Mouse (Mus musculus): ENCODE measurements around the gene Olfr736. TPM values are rescaled to one million over a fixed set of nuclear protein-coding genes. Genes with fewer than 3 reads are reported as not detected.

Olfr736 gene
- total RNA-seq (2021), result not detected
- long read RNA-seq, experiment 1, result 0 reads
- long read RNA-seq, experiment 2, result 0 reads

DNA sequence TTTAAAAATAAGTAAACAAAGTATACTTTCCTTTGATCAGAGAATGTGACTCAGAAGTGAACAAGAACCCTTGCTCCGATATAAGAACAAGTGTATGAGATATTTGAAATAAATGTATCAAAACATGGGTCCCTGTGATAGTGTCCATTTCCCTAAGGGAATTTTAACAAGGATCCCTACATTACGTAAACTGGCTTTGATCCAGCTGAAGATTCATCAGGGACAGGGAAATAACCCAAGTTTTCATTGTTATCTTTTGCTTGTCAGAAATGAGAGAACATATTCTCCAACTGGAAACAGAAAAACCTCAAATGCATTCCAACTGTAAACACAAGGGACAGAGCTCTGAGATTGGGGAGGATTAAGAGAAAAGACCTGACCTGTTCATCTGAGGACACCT, at the start of gene Olfr736:
TSS of gene Olfr736 (plus strand) at position 301 of the 400 bp plus-strand sequence.
- no peak for DNase-seq (ENCODE audit: low spot score in 2 of 2)

DNA sequence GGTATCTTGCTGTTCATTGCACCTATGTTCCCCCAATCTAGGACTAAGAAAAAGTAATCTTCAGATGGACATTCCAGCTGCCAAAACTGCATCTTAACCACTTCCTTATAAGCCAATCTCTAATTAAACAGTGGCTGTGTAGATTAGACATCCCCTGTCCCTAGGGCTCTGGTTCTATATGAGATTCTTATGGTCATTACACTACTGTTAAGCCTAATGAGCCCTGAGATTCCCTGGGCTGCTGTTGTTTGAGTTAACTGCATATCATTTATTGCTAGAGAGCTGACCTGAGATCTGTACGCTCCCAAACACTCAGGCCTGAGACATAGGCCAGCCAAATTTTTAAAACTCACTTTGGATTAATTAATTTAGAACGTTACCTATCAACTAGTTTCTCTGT, 32.2 kb upstream of the Olfr736 start, which contains the start of gene Olfr735:
TSS of gene Olfr735 (minus strand) at position 77 of the 400 bp plus-strand sequence.
- DNase-seq (ENCODE audit: low spot score in 2 of 2), result no peak

DNA sequence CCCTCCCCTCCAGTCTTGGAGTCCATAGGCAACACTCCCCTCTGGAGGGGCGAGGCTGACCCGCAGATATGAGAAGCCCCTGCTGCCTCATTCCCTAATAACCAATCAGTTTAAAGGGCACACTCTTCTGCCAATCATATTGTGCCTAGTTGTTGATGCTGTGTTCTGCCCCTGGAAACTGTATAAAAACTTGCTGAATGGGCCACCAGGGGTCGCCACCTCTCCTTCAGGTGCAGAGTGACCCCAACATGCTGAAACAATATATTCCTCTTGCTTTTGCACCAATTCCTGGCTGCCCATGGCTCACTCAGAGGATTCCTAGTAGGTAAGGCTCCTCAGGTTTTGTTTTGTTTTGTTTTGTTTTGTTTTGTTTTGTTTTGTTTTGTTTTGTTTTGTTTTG, 28.5 kb upstream of the Olfr736 start:
- DNase-seq (ENCODE audit: low spot score in 2 of 2), result peak in 1 of 2 experiments; percentile 39

DNA sequence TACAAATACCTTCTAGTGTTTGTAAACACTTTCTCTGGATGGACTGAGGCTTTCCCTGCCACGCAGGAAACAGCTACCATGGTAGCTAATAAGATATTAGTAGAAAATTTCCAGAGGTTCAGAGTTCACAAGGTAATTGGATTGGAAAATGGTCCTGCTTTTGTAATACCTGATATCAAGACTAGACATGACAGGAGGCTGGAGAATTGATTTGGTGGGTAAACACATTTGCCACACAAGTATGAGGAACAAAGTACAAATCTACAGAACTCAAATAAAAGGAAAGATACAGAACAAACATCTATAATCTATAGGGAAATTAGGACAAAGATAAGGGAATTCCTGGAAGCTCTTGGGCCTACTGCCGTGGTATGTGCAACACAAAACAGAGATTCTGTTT, 24.2 kb upstream of the Olfr736 start:
- DNase-seq (ENCODE audit: low spot score in 2 of 2), result no peak

DNA sequence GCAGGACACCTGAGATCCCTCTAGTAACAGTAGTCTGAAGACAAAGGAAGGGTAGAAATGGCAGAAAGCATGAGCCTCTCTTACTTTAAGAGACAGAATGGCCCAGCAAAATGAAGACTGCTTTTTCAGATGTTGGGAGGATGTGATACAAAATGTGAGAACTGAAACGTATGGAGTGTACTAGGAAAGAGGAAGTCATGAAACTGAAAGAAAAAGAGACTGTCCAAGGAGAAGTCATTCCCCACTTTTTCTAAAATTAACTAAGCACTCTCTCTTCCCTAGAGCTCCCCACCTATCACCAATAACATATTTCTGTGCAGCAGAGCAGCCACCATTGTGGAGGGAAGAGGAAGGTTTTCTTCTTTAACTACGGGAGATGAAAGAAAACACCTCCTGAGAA, 23.4 kb upstream of the Olfr736 start, which contains the start of gene Tlr11:
TSS of gene Tlr11 (plus strand) at position 322 of the 400 bp plus-strand sequence.
- DNase-seq (ENCODE audit: low spot score in 2 of 2), result no peak

DNA sequence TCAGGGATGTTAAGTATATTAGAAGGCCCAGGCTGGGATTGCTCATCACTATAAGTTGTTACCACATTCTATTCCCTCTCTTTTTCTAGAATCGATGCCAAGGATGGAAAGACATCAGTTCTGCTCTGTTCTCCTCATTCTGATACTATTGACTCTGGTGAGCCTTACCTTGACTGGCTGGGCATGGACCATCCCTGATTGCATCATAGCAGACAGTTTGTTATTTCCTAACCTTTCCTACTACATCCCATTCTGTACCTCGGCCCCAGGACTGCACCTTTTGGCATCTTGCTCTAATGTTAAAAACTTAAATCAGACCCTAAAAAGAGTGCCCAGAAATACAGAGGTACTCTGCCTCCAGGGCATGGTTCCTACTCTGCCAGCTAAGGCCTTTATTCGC, 20.5 kb upstream of the Olfr736 start:
- DNase-seq (ENCODE audit: low spot score in 2 of 2), result no peak

DNA sequence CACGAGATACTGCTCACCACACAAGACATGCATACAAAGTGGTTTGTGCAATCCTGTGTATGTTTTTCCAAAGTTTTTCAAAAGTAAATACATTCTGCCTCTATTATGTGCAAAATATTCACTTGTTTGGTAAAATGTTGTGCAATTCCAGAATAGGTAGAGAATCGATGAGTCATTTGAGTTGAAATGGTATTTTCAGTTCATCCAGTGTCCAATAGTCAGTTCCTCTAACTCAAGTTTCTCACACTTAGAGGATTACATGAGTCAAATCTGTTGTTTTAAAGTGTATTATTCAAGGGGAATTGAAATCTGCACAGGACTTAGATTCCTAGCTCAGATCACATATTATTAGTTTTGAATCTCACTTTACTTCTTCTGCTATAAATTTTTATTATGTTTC, 17.4 kb upstream of the Olfr736 start:
- DNase-seq (ENCODE audit: low spot score in 2 of 2), result no peak

DNA sequence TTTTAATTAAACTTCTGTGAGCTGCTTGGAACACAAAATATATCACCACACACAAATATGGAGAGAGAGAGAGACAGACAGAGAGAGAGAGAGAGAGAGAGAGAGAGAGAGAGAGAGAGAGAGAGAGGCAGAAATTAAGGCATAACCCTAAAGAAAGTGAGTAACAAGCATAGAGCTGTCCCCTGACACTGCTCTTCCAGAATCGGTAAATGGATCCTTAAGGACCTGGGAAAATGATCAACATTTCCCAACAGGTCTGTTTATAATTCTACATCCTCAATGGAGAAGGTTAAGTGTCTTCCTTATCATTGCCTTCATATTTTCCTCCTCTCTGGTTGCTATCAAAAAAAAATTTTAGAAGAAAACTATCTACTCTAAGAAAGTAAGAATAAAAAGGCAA, 26.3 kb downstream of the Olfr736 start, which contains the start of gene Olfr738:
TSS of gene Olfr738 (plus strand) at position 301 of the 400 bp plus-strand sequence.
- DNase-seq (ENCODE audit: low spot score in 2 of 2), result no peak

DNA sequence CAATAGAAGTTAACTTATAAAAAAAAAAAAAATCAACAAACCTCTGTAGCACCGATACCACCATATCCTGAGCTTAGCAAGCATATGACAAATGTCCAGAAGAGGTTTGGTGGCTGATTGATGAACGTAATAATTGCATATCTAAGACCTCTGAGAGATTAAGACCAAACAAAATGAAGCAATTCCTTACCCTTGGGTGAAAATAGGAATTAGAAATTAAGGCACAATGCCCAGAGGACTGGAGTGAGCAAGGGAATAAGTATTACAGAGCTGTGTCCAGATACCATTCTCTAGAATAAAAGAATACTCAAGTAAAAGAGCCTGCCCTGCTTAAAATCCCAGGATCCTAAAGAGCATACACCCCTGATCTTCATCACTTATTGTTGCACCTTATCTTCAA, 37.4 kb downstream of the Olfr736 start, which contains the start of gene Olfr739:
TSS of gene Olfr739 (plus strand) at position 301 of the 400 bp plus-strand sequence.
- no peak for DNase-seq (ENCODE audit: low spot score in 2 of 2)

Other genes with a start within 250 kb of the Olfr736 start
- not detected for gene Olfr728, start 238.5 kb upstream of the Olfr736 start, total RNA-seq (2021)
- not detected for gene Olfr729, start 228.3 kb upstream of the Olfr736 start, total RNA-seq (2021)
- gene Olfr730, start 193.0 kb upstream of the Olfr736 start, total RNA-seq (2021), result not detected
- gene Olfr731, start 139.3 kb upstream of the Olfr736 start, total RNA-seq (2021), result not detected
- gene Olfr732, start 97.0 kb upstream of the Olfr736 start, total RNA-seq (2021), result not detected
- gene Olfr733, start 79.6 kb upstream of the Olfr736 start, total RNA-seq (2021), result not detected
- gene Olfr734, start 54.4 kb upstream of the Olfr736 start, total RNA-seq (2021), result not detected
- not detected for gene Olfr735, start 32.3 kb upstream of the Olfr736 start, total RNA-seq (2021)
- gene Tlr11, start 23.2 kb upstream of the Olfr736 start, total RNA-seq (2021), result under 1 TPM; 0.10 to 0.54 TPM
- not detected for gene Olfr738, start 26.4 kb downstream of the Olfr736 start, total RNA-seq (2021)
- not detected for gene Olfr739, start 37.5 kb downstream of the Olfr736 start, total RNA-seq (2021)
- not detected for gene Olfr740, start 64.4 kb downstream of the Olfr736 start, total RNA-seq (2021)
- not detected for gene Olfr741, start 91.6 kb downstream of the Olfr736 start, total RNA-seq (2021)
- gene Olfr742, start 122.4 kb downstream of the Olfr736 start, total RNA-seq (2021), result not detected
- gene Olfr743, start 140.7 kb downstream of the Olfr736 start, total RNA-seq (2021), result not detected
- not detected for gene Olfr744, start 233.7 kb downstream of the Olfr736 start, total RNA-seq (2021)

Data from adrenal gland, adult 18-20 months (tissue).